Mouse (Mus musculus) CH12.LX (cell line): ENCODE data around the gene Ppfia3. TPM values are rescaled to one million over a fixed set of nuclear protein-coding genes. Genes with fewer than 3 reads are reported as not detected.

ENCODE experiments used
- DNase-seq: peaks from one replicate; pipeline ENCODE4 v3.0.0-alpha.2; 2013; ENCODE audit errors: extremely low read depth
- H3K27ac ChIP-seq: 2 replicates; pipeline ENCODE4 v1.5.1; 2012; ENCODE audit warnings: low read depth, mild to moderate bottlenecking, control low read depth, moderate library complexity; ENCODE audit not compliant: insufficient read depth
- H3K27me3 ChIP-seq: replicated peaks from 2 replicates; pipeline ENCODE3; 2012; ENCODE audit warnings: inconsistent platforms
- H3K36me3 ChIP-seq, 2 experiments: replicated peaks in 1 of 2; 2 replicates each; pipeline versions ENCODE3 to v1.6.1; 2012; ENCODE audit warnings: inconsistent platforms in 1 of 2, low read length in 1 of 2, mild to moderate bottlenecking in 1 of 2, mixed read lengths in 1 of 2, moderate library complexity in 1 of 2; ENCODE audit not compliant: control insufficient read depth in 1 of 2, insufficient read depth in 1 of 2
- H3K4me1 ChIP-seq, 2 experiments: 2 replicates each; pipeline ENCODE4 v1.6.1; 2012; ENCODE audit warnings: inconsistent platforms in 1 of 2, moderate library complexity in 1 of 2; ENCODE audit not compliant: insufficient read depth in 2 of 2, control insufficient read depth in 1 of 2
- H3K4me2 ChIP-seq: 2 replicates; pipeline ENCODE4 v1.6.1; 2012; ENCODE audit warnings: low read depth, mild to moderate bottlenecking, control low read depth; ENCODE audit not compliant: poor library complexity, insufficient read depth, severe bottlenecking
- H3K4me3 ChIP-seq, 3 experiments: fragments of 150-350 bp in 1 of 3; sonication (generic) in 1 of 3; replicated peaks in 1 of 3; 2 replicates each; pipeline versions ENCODE3 to v1.5.1; 2011 to 2012; ENCODE audit warnings: low read depth in 2 of 3, low read length in 2 of 3, mild to moderate bottlenecking in 2 of 3, moderate library complexity in 2 of 3, control low read depth in 1 of 3, improper control_type of control experiment in 1 of 3, inconsistent platforms in 1 of 3, mixed read lengths in 1 of 3; ENCODE audit not compliant: poor library complexity in 1 of 3
- H3K79me2 ChIP-seq: replicated peaks from 2 replicates; pipeline ENCODE4 v1.6.1; 2012; ENCODE audit warnings: mild to moderate bottlenecking, moderate library complexity; ENCODE audit not compliant: control insufficient read depth, poor library complexity, insufficient read depth, severe bottlenecking; ENCODE audit errors: extremely low read depth
- H3K9ac ChIP-seq: 2 replicates; pipeline ENCODE4 v1.6.1; 2012; ENCODE audit warnings: low read depth, mild to moderate bottlenecking, control low read depth, moderate library complexity; ENCODE audit not compliant: insufficient read depth
- H3K9me3 ChIP-seq: replicated peaks from 2 replicates; pipeline ENCODE3; 2012; ENCODE audit warnings: low read length, inconsistent platforms, mixed read lengths
- ELF1 ChIP-seq: IDR thresholded peaks from 2 replicates; pipeline ENCODE4 v1.6.1; 2014; ENCODE audit warnings: low read depth, mild to moderate bottlenecking, inconsistent platforms, low read length, improper control_type of control experiment
- JUND ChIP-seq: conservative IDR thresholded peaks from 2 replicates; pipeline ENCODE4 v1.6.1; 2011; ENCODE audit warnings: low read depth, low read length, improper control_type of control experiment
- KAT2A ChIP-seq: IDR thresholded peaks from 2 replicates; pipeline ENCODE4 v1.6.1; 2012; ENCODE audit warnings: low read length, improper control_type of control experiment, inconsistent platforms; ENCODE audit not compliant: insufficient replicate concordance
- MAFK ChIP-seq: IDR thresholded peaks from 2 replicates; pipeline ENCODE4 v1.6.1; 2011; ENCODE audit warnings: low read length, improper control_type of control experiment; ENCODE audit not compliant: insufficient replicate concordance
- MAX ChIP-seq: IDR thresholded peaks from 2 replicates; pipeline ENCODE4 v1.6.1; 2011; ENCODE audit warnings: low read length, improper control_type of control experiment
- MAZ ChIP-seq: IDR thresholded peaks from 2 replicates; pipeline ENCODE4 v1.6.1; 2012; ENCODE audit warnings: low read depth, mild to moderate bottlenecking, inconsistent platforms, low read length, improper control_type of control experiment, moderate library complexity
- MYC ChIP-seq: IDR thresholded peaks from 2 replicates; pipeline ENCODE4 v1.6.1; 2011; ENCODE audit warnings: low read depth, mild to moderate bottlenecking, improper control_type of control experiment, low read length
- NELFE ChIP-seq: IDR thresholded peaks from 2 replicates; pipeline ENCODE4 v1.6.1; 2011; ENCODE audit warnings: low read depth, low read length, improper control_type of control experiment
- POLR2A ChIP-seq: IDR thresholded peaks from 2 replicates; pipeline ENCODE4 v1.6.1; 2011; ENCODE audit warnings: low read depth, mild to moderate bottlenecking, improper control_type of control experiment, low read length
- RCOR1 ChIP-seq: conservative IDR thresholded peaks from 2 replicates; pipeline ENCODE4 v1.6.1; 2012; ENCODE audit warnings: low read depth, mild to moderate bottlenecking, inconsistent platforms, low read length, improper control_type of control experiment
- TBP ChIP-seq: conservative IDR thresholded peaks from 2 replicates; pipeline ENCODE4 v1.6.1; 2011; ENCODE audit warnings: low read depth, low read length, improper control_type of control experiment
- UBTF ChIP-seq: IDR thresholded peaks from 2 replicates; pipeline ENCODE4 v1.6.1; 2012; ENCODE audit warnings: low read depth, mild to moderate bottlenecking, inconsistent platforms, low read length, improper control_type of control experiment, moderate library complexity
- USF1 ChIP-seq: IDR thresholded peaks from 2 replicates; pipeline ENCODE4 v1.6.1; 2014; ENCODE audit warnings: low read depth, mild to moderate bottlenecking, inconsistent platforms, low read length, improper control_type of control experiment
- USF2 ChIP-seq: conservative IDR thresholded peaks from 2 replicates; pipeline ENCODE4 v1.6.1; 2011; ENCODE audit warnings: low read depth, low read length, improper control_type of control experiment
- ZKSCAN1 ChIP-seq: IDR thresholded peaks from 2 replicates; pipeline ENCODE4 v1.6.1; 2012; ENCODE audit warnings: low read depth, inconsistent platforms, low read length, improper control_type of control experiment, borderline replicate concordance
- ZMIZ1 ChIP-seq: IDR thresholded peaks from 2 replicates; pipeline ENCODE4 v1.6.1; 2012; ENCODE audit warnings: low read depth, mild to moderate bottlenecking, inconsistent platforms, low read length, improper control_type of control experiment
- dilution Hi-C: fragments of 300-500 bp; cut with MboI; formaldehyde crosslinking; loops from 2 replicates; pipeline ENCODE4 v1.14.3; 2020; ENCODE audit warnings: low sequenced_read_pairs; ENCODE audit not compliant: extremely low pct_unique_long_range_greater_than_20kb, extremely low pct_ligation_motif_present
- in situ Hi-C: fragments of 300-500 bp; cut with MboI; formaldehyde crosslinking; loops from 3 replicates; pipeline ENCODE4 v1.14.3; 2019; ENCODE audit warnings: low sequenced_read_pairs, low pct_ligation_motif_present, low pct_unique_long_range_greater_than_20kb, mixed read lengths
- polyA plus RNA-seq: library from polyadenylated mRNA; unstranded; fragments of >175 nt; gene quantifications from 2 replicates; pipeline ENCODE4 v1.2.1, GENCODE M21; 2012; ENCODE audit warnings: low read depth; ENCODE audit not compliant: insufficient read length
- total RNA-seq, 2 experiments: library from RNA; depleted of rRNA; stranded (reverse); fragments of 300-350 nt in 1 of 2; fragments of >200 nt in 1 of 2; gene quantifications; 2 replicates each; pipeline ENCODE4 v1.2.3; 2012 to 2014

The Ppfia3 gene
- total and polyA plus RNA-seq, 3 experiments = 0.21 to 1.9 (median 0.61) TPM

DNA sequence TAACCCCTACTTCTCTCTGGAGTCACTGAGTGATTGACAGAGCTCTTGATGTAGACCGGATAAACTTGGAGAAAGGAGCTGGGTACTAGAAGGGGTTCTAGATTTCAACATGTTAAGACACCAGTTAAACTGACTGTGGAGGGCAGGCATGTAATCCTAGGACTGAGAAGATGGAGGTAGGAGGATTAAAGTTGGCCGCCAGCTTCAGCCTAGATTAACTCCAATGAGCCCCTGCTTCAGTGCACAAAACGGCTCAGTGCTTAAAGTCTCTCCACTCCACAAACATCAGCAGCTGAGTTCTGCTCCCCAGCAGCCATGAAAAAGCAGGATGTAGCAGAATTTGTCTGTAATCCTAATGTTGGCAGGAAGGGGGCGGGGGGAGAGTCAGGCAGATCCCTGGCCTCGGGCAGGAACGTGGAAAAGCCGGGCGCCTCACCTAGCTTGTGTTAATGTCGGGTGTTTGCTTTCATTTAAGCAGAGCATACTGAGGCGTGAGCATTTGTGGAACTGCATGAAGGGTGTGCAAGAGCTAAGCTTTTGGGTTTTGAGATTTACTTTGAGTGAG is 34.8 kb upstream of the Ppfia3 start:
- Histone ChIP-seq H3K9ac (no peak overlapping the region), H3K9me3 (peaks cover 4% of the 10 kb centered on the region), H3K4me3 (no peak overlapping the region), H3K79me2 (no peaks in the 10 kb centered on the region), H3K27ac (no peak overlapping the region), H3K4me2 (no peak overlapping the region), H3K36me3 (no peaks in the 10 kb centered on the region), H3K4me1 (peaks cover 0 to 13% of the 10 kb centered on the region in 2 experiments; a peak in 2 of 4 replicates), H3K27me3 (peaks cover 15% of the 10 kb centered on the region)
- in situ Hi-C loops = no loop called here
- DNase-seq = no peak
- dilution Hi-C loops = no loop called here
- TF ChIP-seq UBTF = no peak
- TF ChIP-seq ZMIZ1 = no peak
- TF ChIP-seq POLR2A = no peak
- TF ChIP-seq NELFE = no peak
- no peak for TF ChIP-seq MAZ
- TF ChIP-seq TBP = no peak
- no peak for TF ChIP-seq USF1
- TF ChIP-seq KAT2A = no peak
- TF ChIP-seq USF2 = no peak
- TF ChIP-seq RCOR1 = no peak
- no peak for TF ChIP-seq MYC
- TF ChIP-seq MAX = no peak
- no peak for TF ChIP-seq ZKSCAN1
- TF ChIP-seq JUND = no peak
- no peak for TF ChIP-seq ELF1

DNA sequence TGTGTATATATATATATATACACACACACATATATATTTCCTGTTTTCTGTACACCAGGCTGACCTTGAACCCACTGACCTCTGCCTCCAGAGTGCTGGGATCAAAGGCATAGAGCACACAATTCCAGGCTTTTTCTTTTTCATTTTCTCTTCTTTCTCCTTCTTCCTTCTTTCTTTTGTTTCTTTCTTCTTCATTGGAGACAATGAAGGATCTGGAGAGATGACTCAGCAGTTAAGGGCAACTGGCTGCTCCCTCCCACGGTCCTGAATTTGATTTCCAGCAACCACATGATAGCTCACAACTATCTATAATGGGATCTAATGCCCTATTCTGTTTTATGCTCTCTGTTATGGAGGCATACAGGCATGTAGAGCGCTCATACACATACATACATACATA is 30.0 kb upstream of the Ppfia3 start:
- peaks cover 0 to 23% of the 10 kb centered on the region in 2 experiments; a peak in 2 of 4 replicates for H3K4me1 ChIP-seq
- no peak overlapping the region for H3K4me3 ChIP-seq
- H3K79me2 ChIP-seq = peaks cover 36% of the 10 kb centered on the region
- TF ChIP-seq NELFE (no peak), MAFK (peak; percentile 56)
- no peak overlapping the region for H3K27ac ChIP-seq
- peaks cover 16 to 28% of the 10 kb centered on the region in 2 experiments for H3K36me3 ChIP-seq
- dilution Hi-C loops = no loop called here
- no peaks in the 10 kb centered on the region for H3K27me3 ChIP-seq
- H3K9me3 ChIP-seq = no peaks in the 10 kb centered on the region
- H3K9ac ChIP-seq = no peak overlapping the region; the same call in 1 of the 2 replicates
- in situ Hi-C loops = loop anchor here (10.0 kb wide), 1 partner anchor 92 kb away; no protein-coding TSS in a partner anchor
- no peak overlapping the region for H3K4me2 ChIP-seq
- DNase-seq = no peak
